Mouse (Mus musculus): ENCODE measurements around the gene P4ha3. TPM values are rescaled to one million over a fixed set of nuclear protein-coding genes. Genes with fewer than 3 reads are reported as not detected.

Gene P4ha3
- total RNA-seq, 2 experiments from 2014 or later: 5.7 to 7.7 TPM

Other genes starting within 250 kb of the P4ha3 start
- gene Pold3, start 164.0 kb upstream of the P4ha3 start, total RNA-seq (2021): 10 to 100 TPM; 23.2 to 25.2 TPM
- 1 to 10 TPM; 4.8 to 6.5 TPM for gene Lipt2, start 126.2 kb upstream of the P4ha3 start, total RNA-seq (2021)
- gene Kcne3, start 109.0 kb upstream of the P4ha3 start, total RNA-seq (2021): not detected
- gene Pgm2l1, start 58.1 kb upstream of the P4ha3 start, total RNA-seq (2021): 100 to 1,000 TPM; 313 to 349 TPM
- gene C2cd3, start 86.7 kb downstream of the P4ha3 start, total RNA-seq (2021): 10 to 100 TPM; 15.1 to 16.1 TPM
- gene Ppme1, start 86.8 kb downstream of the P4ha3 start, total RNA-seq (2021): 100 to 1,000 TPM; 134 to 142 TPM
- 1 to 10 TPM; 1.3 to 1.6 TPM for gene Ucp3, start 187.5 kb downstream of the P4ha3 start, total RNA-seq (2021)
- gene Ucp2, start 207.8 kb downstream of the P4ha3 start, total RNA-seq (2021): 10 to 100 TPM; 75.7 to 85.9 TPM
- 1 to 10 TPM in 1 of 2 experiments, under 1 TPM in 1; 0.62 to 1.0 TPM for gene Dnajb13, start 229.4 kb downstream of the P4ha3 start, total RNA-seq (2021)

All from layer of hippocampus, postnatal 14 days (tissue).